Mouse (Mus musculus) midbrain, embryonic 11.5 days (tissue): ENCODE results near the gene Wif1. TPM values are rescaled to one million over a fixed set of nuclear protein-coding genes. Genes with fewer than 3 reads are reported as not detected.

ENCODE experiments used
- ATAC-seq: fragments of 200-750 bp; cut with Nextera tagmentation; 2 replicates; pipeline ENCODE4 v1.8.0; 2017; ENCODE audit warnings: moderate TSS enrichment, moderate library complexity; ENCODE audit not compliant: low FRiP score
- DNase-seq: peaks from one replicate; pipeline ENCODE4 v3.0.0; 2015; ENCODE audit warnings: low spot score; ENCODE audit errors: missing footprints
- H3K27ac ChIP-seq: fragments of 300-500 bp; sonication (generic); 2 replicates; pipeline ENCODE4 v1.5.1; 2014; ENCODE audit warnings: low read depth, low read length
- H3K27me3 ChIP-seq: fragments of 300-500 bp; sonication (generic); 2 replicates; pipeline ENCODE4 v1.6.1; 2014; ENCODE audit warnings: mild to moderate bottlenecking, low read length, moderate library complexity, mixed read lengths; ENCODE audit not compliant: control insufficient read depth, insufficient read depth
- H3K36me3 ChIP-seq: fragments of 300-500 bp; sonication (generic); 2 replicates; pipeline ENCODE4 v1.6.1; 2014; ENCODE audit warnings: mild to moderate bottlenecking, low read length, moderate library complexity, mixed read lengths; ENCODE audit not compliant: control insufficient read depth, insufficient read depth
- H3K4me1 ChIP-seq: fragments of 300-500 bp; sonication (generic); 2 replicates; pipeline ENCODE4 v1.6.1; 2014; ENCODE audit warnings: low read length; ENCODE audit not compliant: control insufficient read depth, insufficient read depth
- H3K4me2 ChIP-seq: fragments of 300-500 bp; sonication (generic); 2 replicates; pipeline ENCODE4 v1.6.1; 2014; ENCODE audit warnings: mild to moderate bottlenecking, moderate library complexity
- H3K4me3 ChIP-seq: fragments of 300-500 bp; sonication (generic); 2 replicates; pipeline ENCODE4 v1.5.1; 2014; ENCODE audit warnings: low read depth, low read length
- H3K9ac ChIP-seq: fragments of 300-500 bp; sonication (generic); 2 replicates; pipeline ENCODE4 v1.6.1; 2014; ENCODE audit warnings: low read length
- H3K9me3 ChIP-seq: fragments of 300-500 bp; sonication (generic); 2 replicates; pipeline ENCODE4 v1.6.1; 2016; ENCODE audit warnings: low read length; ENCODE audit not compliant: control insufficient read depth
- WGBS: fragments of 180-500 bp; shearing (Covaris S2); extraction: QIAGEN DNeasy Blood & Tissue Kit; methylation state at CpG from one replicate; pipeline ENCODE4 v1.1.7; 2014; 5-methylcytosine and 5-hydroxymethylcytosine counted together
- polyA plus RNA-seq: library from polyadenylated mRNA; unstranded; fragments of >200 nt; fragmentation: Nextera tagmentation; extraction: Ambion mirVana; gene quantifications from 2 replicates; pipeline ENCODE4 v1.2.1, GENCODE M21; 2014

Wif1 gene
- polyA plus RNA-seq, 1 experiment from 2014 or later, result 4.1 TPM

- DNase-seq, result no peak
- Histone ChIP-seq H3K9ac (no peak overlapping the region), H3K4me2 (no peak overlapping the region), H3K4me3 (no peak overlapping the region), H3K36me3 (no peaks in the 10 kb centered on the region), H3K27ac (no peak overlapping the region), H3K27me3 (no peaks in the 10 kb centered on the region), H3K9me3 (no peaks in the 10 kb centered on the region), H3K4me1 (no peaks in the 10 kb centered on the region)
- 75% methylated on average over 20 of the region's 20 CpGs for WGBS
- no peak for ATAC-seq
Measured at GRCm38 (mm10) chr10:121129000-121129925, 95.5 kb downstream of the Wif1 start.

Other genes with a start within 250 kb of the Wif1 start
- gene Msrb3, start 134.9 kb upstream of the Wif1 start, polyA plus RNA-seq, result 3.9 and 4.6 TPM in 2 replicates
- gene Lemd3, start 54.6 kb upstream of the Wif1 start, polyA plus RNA-seq, result 4.6 and 4.8 TPM in 2 replicates